Mouse (Mus musculus): ENCODE results near the gene 1700061G19Rik.

- TF ChIP-seq JUND (IDR thresholded peaks at IDR 0.05; ENCODE audit: low read depth, low read length) (no peak), MAZ (IDR thresholded peaks at IDR 0.05; ENCODE audit: low read depth, low read length) (no peak), CTCF (IDR thresholded peaks at IDR 0.05 in 2 of 3, conservative IDR thresholded peaks at IDR 0.05 in 1 of 3; ENCODE audit: control insufficient read depth in 1 of 3, insufficient read depth in 1 of 3, low read depth in 2 of 3, low read length in 3 of 3, poor library complexity in 1 of 3, severe bottlenecking in 1 of 3) (no peak), NRF1 (IDR thresholded peaks at IDR 0.05; ENCODE audit: insufficient read depth, low read depth, low read length, poor library complexity, severe bottlenecking) (no peak), POLR2AphosphoS2 (IDR thresholded peaks at IDR 0.05; ENCODE audit: low read length) (no peak), RAD21 (IDR thresholded peaks at IDR 0.05; ENCODE audit: low read depth, low read length) (no peak), POLR2A (IDR thresholded peaks at IDR 0.05; ENCODE audit: control insufficient read depth in 1 of 2, insufficient read depth in 1 of 2, low read depth in 1 of 2, low read length in 2 of 2, poor library complexity in 1 of 2) (no peak), ELF1 (IDR thresholded peaks at IDR 0.05; ENCODE audit: low read depth, low read length) (no peak), ZMIZ1 (IDR thresholded peaks at IDR 0.05; ENCODE audit: low read depth, low read length) (no peak), TCF12 (IDR thresholded peaks at IDR 0.05; ENCODE audit: low read depth, low read length) (no peak), UBTF (IDR thresholded peaks at IDR 0.05; ENCODE audit: borderline replicate concordance, insufficient read depth, low read depth, low read length) (no peak), HCFC1 (IDR thresholded peaks at IDR 0.05; ENCODE audit: low read depth, low read length) (no peak)
These were observed 31.6 kb upstream of the 1700061G19Rik start for GRCm38 (mm10) chr17:56843678-56844077.

All from MEL (cell line).